Mouse (Mus musculus): ENCODE measurements around the gene Acbd3. TPM values are rescaled to one million over a fixed set of nuclear protein-coding genes. Genes with fewer than 3 reads are reported as not detected.

The Acbd3 gene
- total RNA-seq, 4 experiments from 2014 or later = 48.1 to 51.3 (median 50.6) TPM

DNA sequence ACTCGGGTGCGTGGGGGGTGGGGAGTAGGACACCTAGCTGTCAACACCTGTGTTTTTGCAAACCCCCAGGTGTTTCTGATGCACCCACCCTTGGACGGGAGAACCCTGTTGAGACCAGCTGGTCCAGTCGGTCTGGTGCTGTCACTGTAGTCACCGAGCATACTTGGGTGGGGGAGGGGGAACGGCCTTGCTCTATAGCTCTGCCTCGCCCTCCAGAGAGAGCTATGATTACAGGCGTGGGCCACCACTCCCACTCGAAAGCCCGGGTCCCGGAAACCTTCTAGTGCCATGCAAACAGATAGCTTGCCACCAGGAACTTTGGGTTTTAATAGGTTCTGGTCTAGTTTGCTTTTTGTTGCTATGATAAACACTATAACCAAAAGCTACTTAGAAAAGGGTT lies 36.3 kb downstream of the Acbd3 start:
- no peak for DNase-seq

DNA sequence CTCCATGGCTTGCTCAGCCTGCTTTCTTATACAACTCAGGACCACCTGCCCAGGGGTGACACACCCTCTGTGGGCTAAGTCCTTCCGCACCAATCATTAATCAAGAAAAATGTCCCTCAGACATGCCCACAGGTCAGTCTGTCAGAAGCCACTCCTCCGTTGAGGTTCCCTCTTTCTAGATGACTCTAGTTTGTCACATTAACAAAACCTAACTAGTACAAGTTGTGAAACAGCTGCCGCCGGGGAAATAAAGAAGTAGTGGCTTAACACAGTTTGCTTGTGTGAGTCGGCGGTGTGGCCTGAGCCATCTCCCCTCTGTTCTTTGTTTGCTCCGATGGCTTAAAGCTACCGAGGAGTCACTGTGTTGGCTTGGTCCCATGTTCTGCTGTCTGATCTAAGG lies 36.8 kb downstream of the Acbd3 start:
- DNase-seq = no peak

GRCm38 (mm10) chr1:180763307-180763706 lies 37.5 kb downstream of the Acbd3 start:
- DNase-seq = no peak

- peak; percentile 80 for DNase-seq
Observed at GRCm38 (mm10) chr1:180763828-180764227, 38.0 kb downstream of the Acbd3 start.

DNA sequence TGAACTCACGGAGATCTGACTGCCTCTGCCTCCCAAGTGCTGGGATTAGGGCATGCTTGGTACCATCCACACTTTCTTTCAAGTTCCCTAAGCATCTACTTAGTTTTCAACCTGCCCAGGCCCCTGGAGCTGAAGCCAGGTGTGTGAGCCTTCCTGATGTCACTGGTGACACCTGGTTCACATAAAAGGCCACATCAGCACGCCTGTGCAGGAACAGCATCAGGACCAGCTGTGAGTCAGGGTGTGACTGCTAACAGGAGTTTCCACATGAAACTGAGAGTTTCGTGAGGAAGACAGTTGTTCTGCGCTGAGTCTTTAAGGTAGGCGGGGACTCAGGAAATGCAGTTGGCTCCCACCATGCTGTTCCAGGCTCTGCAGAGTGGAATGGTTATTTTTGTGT lies 39.5 kb downstream of the Acbd3 start:
- no peak for DNase-seq

GRCm38 (mm10) chr1:180766557-180766956 lies 40.7 kb downstream of the Acbd3 start:
- no peak for DNase-seq

GRCm38 (mm10) chr1:180767541-180768333 lies 41.9 kb downstream of the Acbd3 start:
- DNase-seq = no peak

- DNase-seq = peak; percentile 63
Observed at GRCm38 (mm10) chr1:180768334-180769168, 42.7 kb downstream of the Acbd3 start.

GRCm38 (mm10) chr1:180771306-180771705 lies 45.5 kb downstream of the Acbd3 start:
- DNase-seq = no peak

DNA sequence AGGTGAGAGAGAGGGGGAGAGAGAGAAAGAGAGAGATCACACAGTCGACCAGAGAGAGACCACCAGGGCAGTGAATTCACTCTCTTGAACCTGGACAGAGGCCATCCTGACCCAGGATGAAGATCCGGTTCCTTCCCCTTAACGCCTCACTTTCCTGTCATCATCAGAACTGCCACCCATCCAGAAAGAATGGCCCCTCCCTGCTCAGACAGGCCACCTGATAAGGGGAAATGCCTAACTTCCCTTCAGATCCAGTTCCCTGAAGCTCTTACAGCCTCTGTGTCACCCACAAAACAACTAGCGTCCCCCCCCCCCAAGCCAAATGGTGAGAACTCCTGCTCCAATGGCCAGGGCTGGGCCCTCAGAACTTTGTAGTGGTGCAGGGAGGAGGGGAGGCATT lies 45.9 kb downstream of the Acbd3 start:
- no peak for DNase-seq

- DNase-seq = no peak
Observed at GRCm38 (mm10) chr1:180772291-180772690, 46.4 kb downstream of the Acbd3 start.

GRCm38 (mm10) chr1:180774664-180775063 lies 48.8 kb downstream of the Acbd3 start:
- no peak for DNase-seq

GRCm38 (mm10) chr1:180775317-180775716 lies 49.5 kb downstream of the Acbd3 start:
- DNase-seq = no peak

DNA sequence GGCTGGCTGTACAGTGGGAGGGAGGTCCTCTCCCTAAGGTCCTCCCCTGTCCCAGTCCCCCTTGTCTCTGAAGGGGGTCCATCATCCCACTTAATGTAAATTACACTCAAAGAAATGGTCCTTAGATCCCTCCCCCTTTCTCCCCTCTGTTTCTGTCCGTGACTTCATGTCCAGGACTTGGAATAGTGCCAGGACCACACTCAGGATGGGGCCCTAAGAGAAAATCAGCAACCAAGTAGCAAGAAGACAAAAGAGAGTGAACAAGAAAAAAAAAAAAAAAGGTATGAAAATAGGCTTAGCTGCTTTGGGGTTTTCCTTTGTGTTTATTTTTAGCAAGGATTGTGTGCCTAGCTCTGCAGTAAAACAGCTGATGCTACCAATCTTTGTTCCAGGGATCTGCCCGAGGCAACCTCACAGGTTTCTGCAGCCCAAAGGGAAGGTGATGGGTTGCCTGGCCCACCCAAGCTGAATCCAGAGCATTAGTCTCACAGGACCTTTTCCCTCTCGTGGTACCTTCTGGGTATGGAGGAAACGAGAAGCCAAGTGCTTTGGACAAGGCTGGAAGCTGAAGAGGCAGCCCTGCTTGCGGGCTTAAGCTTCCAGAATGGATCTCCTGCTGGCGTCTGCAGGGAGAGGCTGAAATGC lies 50.1 kb downstream of the Acbd3 start:
- DNase-seq = no peak

DNA sequence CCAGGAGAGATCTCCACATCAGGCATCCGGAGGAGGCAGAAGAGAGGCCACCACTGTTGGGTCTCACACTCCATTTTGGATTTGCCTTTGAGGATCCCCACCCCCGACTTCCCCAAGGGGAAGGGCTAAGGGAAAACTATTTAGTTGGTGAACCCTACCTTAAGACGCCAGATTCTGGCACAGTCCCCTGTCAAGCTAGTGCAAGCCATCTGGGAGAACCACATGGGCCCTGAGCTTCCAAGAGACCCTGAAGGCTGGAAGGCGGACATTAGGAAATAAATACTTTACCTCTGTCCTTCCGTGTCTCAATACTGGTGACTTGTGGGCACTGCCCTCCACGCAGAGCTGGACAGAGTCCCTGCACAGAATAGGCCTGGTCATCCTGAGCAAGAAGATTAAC lies 50.7 kb downstream of the Acbd3 start:
- DNase-seq = no peak

- no peak for DNase-seq
Observed at GRCm38 (mm10) chr1:180777289-180777659, 51.4 kb downstream of the Acbd3 start.

- DNase-seq = peak; percentile 82
Observed at GRCm38 (mm10) chr1:180777660-180778402, 52.0 kb downstream of the Acbd3 start.

GRCm38 (mm10) chr1:180778403-180778754 lies 52.5 kb downstream of the Acbd3 start:
- no peak for DNase-seq

- no peak for DNase-seq
Observed at GRCm38 (mm10) chr1:180778941-180779340, 53.1 kb downstream of the Acbd3 start.

DNA sequence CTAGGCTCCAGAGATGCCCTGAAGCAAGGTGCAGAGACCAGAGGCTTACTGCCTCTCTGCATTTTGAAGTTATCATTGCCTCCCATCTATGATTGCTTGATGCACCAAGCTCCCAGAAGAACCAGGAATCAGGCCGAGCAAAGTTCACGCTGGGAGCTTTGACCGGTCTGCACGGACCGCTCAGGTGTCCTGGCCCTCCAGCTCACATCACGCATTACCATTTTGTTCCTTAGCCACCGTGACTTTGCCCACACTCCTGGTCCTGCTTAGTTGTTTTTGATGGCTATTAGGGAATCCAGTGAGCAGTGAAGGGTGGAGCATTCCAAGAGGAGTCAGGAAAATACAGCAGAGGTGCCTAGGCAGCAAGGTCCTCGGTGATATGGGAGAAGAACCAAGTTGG lies 54.4 kb downstream of the Acbd3 start:
- no peak for DNase-seq

DNA sequence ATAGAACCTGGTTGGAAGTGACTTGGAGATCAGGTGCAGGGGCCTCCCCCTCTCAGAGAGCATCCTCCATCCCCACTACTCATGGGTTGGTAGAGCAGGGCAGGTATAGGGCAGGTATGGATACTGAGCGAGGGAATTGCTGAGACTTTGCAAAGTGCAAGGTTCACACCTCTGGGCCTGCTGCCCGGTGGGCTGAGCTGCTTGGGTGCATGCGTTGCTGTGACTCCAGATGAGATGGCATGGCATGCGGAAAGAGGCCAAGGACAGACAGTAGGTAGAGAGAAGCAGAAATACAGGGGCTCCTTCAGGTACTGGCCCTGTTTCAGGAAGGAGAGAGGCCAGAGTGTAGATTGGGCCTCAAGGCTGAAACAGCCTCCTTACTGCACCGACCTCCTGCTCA lies 55.4 kb downstream of the Acbd3 start:
- no peak for DNase-seq

DNA sequence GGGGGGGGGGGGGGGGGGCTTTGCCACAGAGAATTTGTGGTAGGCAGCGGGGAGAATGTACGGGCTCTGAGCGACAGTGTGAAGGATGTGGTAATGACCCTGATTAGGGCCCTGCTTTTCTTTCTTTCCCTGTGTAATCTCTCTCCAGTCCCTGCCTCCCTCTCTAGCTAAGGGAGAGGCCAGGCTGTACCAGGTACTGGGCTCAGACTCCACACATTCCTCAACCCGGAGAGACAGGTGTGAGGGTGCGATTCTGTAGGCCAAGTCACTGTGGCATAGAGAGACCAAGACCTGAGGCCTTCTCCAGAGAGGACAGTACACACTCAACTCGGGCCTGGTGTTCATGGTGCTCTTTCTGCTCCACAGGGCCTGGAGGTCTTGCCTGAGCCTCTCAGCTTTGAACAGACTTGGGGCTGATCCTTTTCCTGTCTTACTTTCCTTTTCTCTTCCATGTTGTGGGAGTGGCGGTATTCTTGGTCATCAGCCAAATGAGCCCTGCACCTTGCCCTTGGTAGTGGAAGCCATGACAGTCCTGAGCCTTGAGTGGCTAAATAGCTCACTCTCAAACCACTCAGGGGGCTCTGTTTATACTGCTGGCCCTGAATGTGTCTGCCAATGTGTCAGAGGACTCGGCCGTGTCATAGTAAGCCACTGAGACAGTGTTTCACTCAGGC lies 57.2 kb downstream of the Acbd3 start:
- no peak for DNase-seq

All from adrenal gland, adult 8-10 months (tissue).